Mouse (Mus musculus) right cerebral cortex, adult 2 months (tissue): ENCODE results near the gene Prdx1.
"Not testable (repeated sequence)": the region's sequence is repeated elsewhere in the genome, so short reads cannot be mapped to it uniquely, and the experiment has no call there.

ENCODE experiments used
- DNase-seq, 2 experiments: peaks; one replicate each; pipeline ENCODE4 v3.0.0; 2021 to 2022; ENCODE audit warnings: low spot score in 2 of 2

Gene Prdx1

GRCm38 (mm10) chr4:116677808-116678207, 7.5 kb upstream of the Prdx1 start:
- no peak for DNase-seq

- DNase-seq: no peak
Observed at GRCm38 (mm10) chr4:116679141-116679540, 6.2 kb upstream of the Prdx1 start.

- not testable (repeated sequence) for DNase-seq
Observed at GRCm38 (mm10) chr4:116680521-116680920, 4.8 kb upstream of the Prdx1 start.

GRCm38 (mm10) chr4:116683957-116684356, 1.4 kb upstream of the Prdx1 start:
- DNase-seq: no peak

GRCm38 (mm10) chr4:116684665-116685064, 679 bp upstream of the Prdx1 start:
- no peak for DNase-seq

- no peak for DNase-seq
Observed at GRCm38 (mm10) chr4:116687041-116687440, 1.7 kb downstream of the Prdx1 start.

GRCm38 (mm10) chr4:116689309-116689876, 4.0 kb downstream of the Prdx1 start:
- no peak for DNase-seq

- no peak for DNase-seq
Observed at GRCm38 (mm10) chr4:116692146-116692545, 6.8 kb downstream of the Prdx1 start.

- DNase-seq: no peak
Observed at GRCm38 (mm10) chr4:116693785-116694184, 8.4 kb downstream of the Prdx1 start.

GRCm38 (mm10) chr4:116698693-116699342, 13.5 kb downstream of the Prdx1 start:
- DNase-seq: no peak

- DNase-seq: no peak
Observed at GRCm38 (mm10) chr4:116700964-116701363, 15.6 kb downstream of the Prdx1 start.

- peak; percentile 54 to 64 for DNase-seq
Observed at GRCm38 (mm10) chr4:116703804-116704203, 18.5 kb downstream of the Prdx1 start.

GRCm38 (mm10) chr4:116707666-116708065, 22.3 kb downstream of the Prdx1 start:
- peak; percentile 18 to 51 for DNase-seq

GRCm38 (mm10) chr4:116708201-116708764, 22.9 kb downstream of the Prdx1 start, which contains the start of the genes Mmachc and Ccdc163:
Gene Mmachc (minus strand): TSS chr4:116708406.
Gene Ccdc163 (plus strand): TSS chr4:116708509.
- peak; percentile 96 to 97 for DNase-seq

- DNase-seq: no peak
Observed at GRCm38 (mm10) chr4:116708791-116709390, 23.5 kb downstream of the Prdx1 start.

- no peak for DNase-seq
Observed at GRCm38 (mm10) chr4:116710154-116710553, 24.8 kb downstream of the Prdx1 start.

GRCm38 (mm10) chr4:116712536-116712935, 27.2 kb downstream of the Prdx1 start:
- DNase-seq: no peak

GRCm38 (mm10) chr4:116719396-116719795, 34.1 kb downstream of the Prdx1 start:
- DNase-seq: peak; percentile 72 to 73

GRCm38 (mm10) chr4:116720343-116721097, 35.2 kb downstream of the Prdx1 start, which contains the start of gene Tesk2:
Gene Tesk2 (plus strand): TSS chr4:116720948.
- DNase-seq: peak; percentile 95

GRCm38 (mm10) chr4:116721098-116721628, 35.8 kb downstream of the Prdx1 start:
- peak in 1 of 2 experiments; percentile 9 for DNase-seq

- no peak for DNase-seq
Observed at GRCm38 (mm10) chr4:116722230-116722629, 36.9 kb downstream of the Prdx1 start.

GRCm38 (mm10) chr4:116725444-116725843, 40.1 kb downstream of the Prdx1 start:
- no peak for DNase-seq
